Mouse (Mus musculus) macrophage (primary cell): ENCODE data around the gene Fbxw17. TPM values are rescaled to one million over a fixed set of nuclear protein-coding genes. Genes with fewer than 3 reads are reported as not detected.

Source experiments
- H3K27ac ChIP-seq: fragments of 350-480 bp; formaldehyde crosslinking; 2 replicates; pipeline ENCODE4 v1.9.0; 2021
- H3K36me3 ChIP-seq: fragments of 350-480 bp; formaldehyde crosslinking; 2 replicates; pipeline ENCODE4 v1.9.0; 2021; ENCODE audit errors: inconsistent target
- H3K4me3 ChIP-seq: fragments of 350-480 bp; formaldehyde crosslinking; 2 replicates; pipeline ENCODE4 v1.9.0; 2021; ENCODE audit errors: inconsistent target
- H3K79me2 ChIP-seq: fragments of 350-480 bp; formaldehyde crosslinking; 2 replicates; pipeline ENCODE4 v1.9.0; 2021; ENCODE audit errors: inconsistent target
- WGBS: methylation state at CpG from one replicate; pipeline ENCODE4 v1.1.7; 2026; ENCODE audit warnings: inconsistent platforms; ENCODE audit not compliant: missing documents; 5-methylcytosine and 5-hydroxymethylcytosine counted together
- polyA plus RNA-seq: library from polyadenylated mRNA; stranded (reverse); fragments of 250-400 nt; gene quantifications from 3 replicates; pipeline ENCODE4 v1.2.4, GENCODE M21; 2018; ENCODE audit warnings: inconsistent platforms

The Fbxw17 gene
- polyA plus RNA-seq, 1 experiment from 2014 or later: 24.1 TPM

GRCm38 (mm10) chr13:50467007-50467406, 49.3 kb downstream of the Fbxw17 start, which contains the start of gene Nutm2:
Gene Nutm2, plus strand, starts transcription at chr13:50467307.
- no peaks in the 10 kb centered on the region for H3K36me3 ChIP-seq
- no peak within 1 kb of the TSS for H3K4me3 ChIP-seq
- H3K27ac ChIP-seq: no peak within 1 kb of the TSS
- H3K79me2 ChIP-seq: no peaks in the 10 kb centered on the region
- 79% methylated on average over 4 of the region's 4 CpGs for WGBS

Other genes with a start within 250 kb of the Fbxw17 start
- gene Gm906, start 167.6 kb upstream of the Fbxw17 start, polyA plus RNA-seq: not detected in 3 replicates
- not detected in 3 replicates for gene Gm47429, start 26.0 kb downstream of the Fbxw17 start, polyA plus RNA-seq
- gene Nutm2, start 49.4 kb downstream of the Fbxw17 start, polyA plus RNA-seq: not detected in 3 replicates
- gene Gm904, start 225.4 kb downstream of the Fbxw17 start, polyA plus RNA-seq: not detected in 3 replicates